Mouse (Mus musculus) heart, embryonic 16.5 days (tissue): Measurements from ENCODE around the gene Mms19. TPM values are rescaled to one million over a fixed set of nuclear protein-coding genes. Genes with fewer than 3 reads are reported as not detected.

Source experiments
- ATAC-seq: fragments of 200-750 bp; cut with Nextera tagmentation; replicated peaks from 2 replicates; pipeline ENCODE4 v1.8.0; 2017; ENCODE audit warnings: moderate number of reproducible peaks; ENCODE audit not compliant: insufficient read depth, low FRiP score; ENCODE audit errors: extremely low read depth
- H3K27ac ChIP-seq: fragments of 300-500 bp; sonication (generic); 2 replicates; pipeline ENCODE4 v1.5.1; 2014; ENCODE audit warnings: mild to moderate bottlenecking, low read length, control low read depth, moderate library complexity
- H3K27me3 ChIP-seq: fragments of 300-500 bp; sonication (generic); 2 replicates; pipeline ENCODE4 v1.6.1; 2014; ENCODE audit warnings: low read length, mixed read lengths; ENCODE audit not compliant: control insufficient read depth, insufficient read depth
- H3K36me3 ChIP-seq: fragments of 300-500 bp; sonication (generic); 2 replicates; pipeline ENCODE4 v1.6.1; 2014; ENCODE audit not compliant: control insufficient read depth, insufficient read depth
- H3K4me1 ChIP-seq: fragments of 300-500 bp; sonication (generic); 2 replicates; pipeline ENCODE4 v1.6.1; 2014; ENCODE audit warnings: low read length, mixed read lengths; ENCODE audit not compliant: control insufficient read depth, insufficient read depth
- H3K4me2 ChIP-seq: fragments of 300-500 bp; sonication (generic); 2 replicates; pipeline ENCODE4 v1.6.1; 2014; ENCODE audit warnings: low read depth, mild to moderate bottlenecking, control low read depth, low read length
- H3K4me3 ChIP-seq: fragments of 300-500 bp; sonication (generic); 2 replicates; pipeline ENCODE4 v1.5.1; 2014; ENCODE audit warnings: mild to moderate bottlenecking, control low read depth, low read length
- H3K9ac ChIP-seq: fragments of 300-500 bp; sonication (generic); 2 replicates; pipeline ENCODE4 v1.6.1; 2014; ENCODE audit warnings: low read length, control low read depth
- H3K9me3 ChIP-seq: fragments of 300-500 bp; sonication (generic); replicated peaks from 2 replicates; pipeline ENCODE4 v1.6.1; 2016; ENCODE audit warnings: low read length; ENCODE audit not compliant: control insufficient read depth
- WGBS: fragments of 180-500 bp; shearing (Covaris S2); extraction: QIAGEN DNeasy Blood & Tissue Kit; methylation state at CpG from one replicate; pipeline ENCODE4 v1.1.7; 2014; 5-methylcytosine and 5-hydroxymethylcytosine counted together
- polyA plus RNA-seq: library from polyadenylated mRNA; unstranded; fragments of >200 nt; fragmentation: Nextera tagmentation; extraction: Ambion mirVana; gene quantifications from 2 replicates; pipeline ENCODE4 v1.2.1, GENCODE M21; 2015

Gene Mms19
- polyA plus RNA-seq, 1 experiment from 2014 or later, result 20.7 TPM

- Histone ChIP-seq H3K4me2 (no peak overlapping the region), H3K4me1 (peaks cover 30% of the 10 kb centered on the region), H3K9me3 (no peaks in the 10 kb centered on the region), H3K27me3 (no peaks in the 10 kb centered on the region), H3K27ac (no peak overlapping the region), H3K4me3 (no peak overlapping the region), H3K36me3 (no peaks in the 10 kb centered on the region), H3K9ac (no peak overlapping the region)
- 81% methylated on average over 2 of the region's 2 CpGs for WGBS
- ATAC-seq, result no peak
Observed at GRCm38 (mm10) chr19:41992971-41993370, 12.0 kb upstream of the Mms19 start.

GRCm38 (mm10) chr19:41991926-41992477, 11.0 kb upstream of the Mms19 start:
- no peak overlapping the region for H3K4me2 ChIP-seq
- H3K9ac ChIP-seq, result peak overlapping the region; percentile 36; the same call in 1 of the 2 replicates
- no peaks in the 10 kb centered on the region for H3K9me3 ChIP-seq
- H3K27me3 ChIP-seq, result no peaks in the 10 kb centered on the region
- WGBS, result 47% methylated on average over 6 of the region's 6 CpGs
- no peaks in the 10 kb centered on the region for H3K36me3 ChIP-seq
- H3K4me3 ChIP-seq, result no peak overlapping the region
- H3K4me1 ChIP-seq, result peaks cover 26% of the 10 kb centered on the region
- no peak for ATAC-seq
- H3K27ac ChIP-seq, result 0 out of 2 replicates have a peak overlapping the region, but pooled peaks have one; percentile 7

- Histone ChIP-seq H3K9me3 (no peaks in the 10 kb centered on the region), H3K27ac (no peak overlapping the region), H3K9ac (no peak overlapping the region), H3K4me2 (no peak overlapping the region), H3K27me3 (no peaks in the 10 kb centered on the region), H3K4me1 (peaks cover 17% of the 10 kb centered on the region), H3K36me3 (no peaks in the 10 kb centered on the region), H3K4me3 (no peak overlapping the region)
- 77% methylated on average over 6 of the region's 6 CpGs for WGBS
- ATAC-seq, result no peak
Observed at GRCm38 (mm10) chr19:41989810-41990209, 8.9 kb upstream of the Mms19 start.

- Histone ChIP-seq H3K9ac (no peak overlapping the region), H3K27me3 (no peaks in the 10 kb centered on the region), H3K4me2 (no peak overlapping the region), H3K4me3 (no peak overlapping the region), H3K36me3 (no peaks in the 10 kb centered on the region), H3K4me1 (peaks cover 16% of the 10 kb centered on the region), H3K27ac (no peak overlapping the region), H3K9me3 (no peaks in the 10 kb centered on the region)
- ATAC-seq, result no peak
- WGBS, result 84% methylated on average over 4 of the region's 4 CpGs
Observed at GRCm38 (mm10) chr19:41987206-41987605, 6.2 kb upstream of the Mms19 start.

- WGBS, result 90% methylated on average over 5 of the region's 5 CpGs
Observed at GRCm38 (mm10) chr19:41985994-41986393, 5.0 kb upstream of the Mms19 start.

GRCm38 (mm10) chr19:41982791-41983150, 1.8 kb upstream of the Mms19 start:
- no peak for ATAC-seq
- Histone ChIP-seq H3K27ac (peak overlapping the region; percentile 92), H3K9me3 (no peaks in the 10 kb centered on the region), H3K4me2 (peak overlapping the region; percentile 78), H3K36me3 (no peaks in the 10 kb centered on the region), H3K27me3 (no peaks in the 10 kb centered on the region), H3K4me1 (peaks cover 20% of the 10 kb centered on the region), H3K4me3 (peak overlapping the region; percentile 74), H3K9ac (peak overlapping the region; percentile 94)
- WGBS, result 10% methylated on average over 4 of the region's 4 CpGs

More at GRCm38 (mm10) chr19:41985994-41986393, 5.0 kb upstream of the Mms19 start:
- Histone ChIP-seq H3K4me2 (no peak overlapping the region), H3K27ac (no peak overlapping the region), H3K27me3 (no peaks in the 10 kb centered on the region), H3K4me1 (peaks cover 9% of the 10 kb centered on the region), H3K36me3 (no peaks in the 10 kb centered on the region), H3K9ac (no peak overlapping the region), H3K9me3 (no peaks in the 10 kb centered on the region), H3K4me3 (no peak overlapping the region)
- no peak for ATAC-seq

GRCm38 (mm10) chr19:41981931-41982790, 1.2 kb upstream of the Mms19 start:
- Histone ChIP-seq H3K36me3 (no peaks in the 10 kb centered on the region), H3K9ac (peak overlapping the region; percentile 94), H3K27me3 (no peaks in the 10 kb centered on the region), H3K4me2 (peak overlapping the region; percentile 78), H3K9me3 (no peaks in the 10 kb centered on the region), H3K27ac (peak overlapping the region; percentile 92), H3K4me1 (peaks cover 21% of the 10 kb centered on the region), H3K4me3 (peak overlapping the region; percentile 74)
- ATAC-seq, result no peak
- WGBS, result under 1% methylated on average over 74 of the region's 74 CpGs

GRCm38 (mm10) chr19:41981595-41981927, 604 bp upstream of the Mms19 start, which contains the start of gene Ubtd1:
Gene Ubtd1, plus strand, starts transcription at chr19:41981763.
- no peaks in the 10 kb centered on the region for H3K36me3 ChIP-seq
- no peaks in the 10 kb centered on the region for H3K9me3 ChIP-seq
- no peaks in the 10 kb centered on the region for H3K27me3 ChIP-seq
- peak within 1 kb of the TSS; percentile 92 for H3K27ac ChIP-seq
- ATAC-seq, result no peak
- WGBS, result under 1% methylated on average over 25 of the region's 33 CpGs
- peak within 1 kb of the TSS; percentile 81 for H3K4me2 ChIP-seq
- peaks cover 21% of the 10 kb centered on the region for H3K4me1 ChIP-seq
- H3K9ac ChIP-seq, result peak within 1 kb of the TSS; percentile 94
- H3K4me3 ChIP-seq, result peak within 1 kb of the TSS; percentile 74

- H3K4me2 ChIP-seq, result peak overlapping the region; percentile 81
- H3K9me3 ChIP-seq, result no peaks in the 10 kb centered on the region
- H3K4me3 ChIP-seq, result peak overlapping the region; percentile 74
- H3K9ac ChIP-seq, result peak overlapping the region; percentile 71
- peak overlapping the region; percentile 83 for H3K27ac ChIP-seq
- H3K27me3 ChIP-seq, result no peaks in the 10 kb centered on the region
- WGBS, result under 1% methylated on average over 16 of the region's 16 CpGs
- peaks cover 21% of the 10 kb centered on the region for H3K4me1 ChIP-seq
- no peaks in the 10 kb centered on the region for H3K36me3 ChIP-seq
- no peak for ATAC-seq
Observed at GRCm38 (mm10) chr19:41980422-41980818, 537 bp downstream of the Mms19 start.
